Mouse (Mus musculus) limb, embryonic 15.5 days (tissue): ENCODE data around the gene Otx1. TPM values are rescaled to one million over a fixed set of nuclear protein-coding genes. Genes with fewer than 3 reads are reported as not detected.

ENCODE experiments used
- ATAC-seq: fragments of 200-750 bp; cut with Nextera tagmentation; 2 replicates; pipeline ENCODE4 v1.8.0; 2017; ENCODE audit warnings: low read depth, moderate TSS enrichment; ENCODE audit not compliant: insufficient number of reproducible peaks, low FRiP score, low TSS enrichment
- H3K27ac ChIP-seq: fragments of 300-500 bp; sonication (generic); 2 replicates; pipeline ENCODE4 v1.5.1; 2015; ENCODE audit warnings: moderate library complexity, mild to moderate bottlenecking, inconsistent platforms
- H3K27me3 ChIP-seq: fragments of 300-500 bp; sonication (generic); 2 replicates; pipeline ENCODE4 v1.6.1; 2015; ENCODE audit warnings: inconsistent platforms
- H3K36me3 ChIP-seq: fragments of 300-500 bp; sonication (generic); 2 replicates; pipeline ENCODE4 v1.6.1; 2015; ENCODE audit warnings: inconsistent platforms
- H3K4me1 ChIP-seq: fragments of 300-500 bp; sonication (generic); 2 replicates; pipeline ENCODE4 v1.6.1; 2015; ENCODE audit warnings: inconsistent platforms
- H3K4me2 ChIP-seq: fragments of 300-500 bp; sonication (generic); 2 replicates; pipeline ENCODE4 v1.6.1; 2015; ENCODE audit warnings: mild to moderate bottlenecking, inconsistent platforms
- H3K4me3 ChIP-seq: fragments of 300-500 bp; sonication (generic); 2 replicates; pipeline ENCODE4 v1.5.1; 2015; ENCODE audit warnings: mild to moderate bottlenecking, inconsistent platforms
- H3K9ac ChIP-seq: fragments of 300-500 bp; sonication (generic); 2 replicates; pipeline ENCODE4 v1.6.1; 2015; ENCODE audit warnings: inconsistent platforms
- H3K9me3 ChIP-seq: fragments of 300-500 bp; sonication (generic); 2 replicates; pipeline ENCODE4 v1.6.1; 2016; ENCODE audit warnings: inconsistent platforms
- WGBS: fragments of 180-500 bp; shearing (Covaris S2); methylation state at CpG from one replicate; pipeline ENCODE4 v1.1.7; 2015; 5-methylcytosine and 5-hydroxymethylcytosine counted together
- polyA plus RNA-seq: library from polyadenylated mRNA; unstranded; fragments of >200 nt; fragmentation: Nextera tagmentation; extraction: Ambion mirVana; gene quantifications from 2 replicates; pipeline ENCODE4 v1.2.1, GENCODE M21; 2015

Otx1 gene
- polyA plus RNA-seq, 1 experiment from 2014 or later, result 2.7 TPM

DNA sequence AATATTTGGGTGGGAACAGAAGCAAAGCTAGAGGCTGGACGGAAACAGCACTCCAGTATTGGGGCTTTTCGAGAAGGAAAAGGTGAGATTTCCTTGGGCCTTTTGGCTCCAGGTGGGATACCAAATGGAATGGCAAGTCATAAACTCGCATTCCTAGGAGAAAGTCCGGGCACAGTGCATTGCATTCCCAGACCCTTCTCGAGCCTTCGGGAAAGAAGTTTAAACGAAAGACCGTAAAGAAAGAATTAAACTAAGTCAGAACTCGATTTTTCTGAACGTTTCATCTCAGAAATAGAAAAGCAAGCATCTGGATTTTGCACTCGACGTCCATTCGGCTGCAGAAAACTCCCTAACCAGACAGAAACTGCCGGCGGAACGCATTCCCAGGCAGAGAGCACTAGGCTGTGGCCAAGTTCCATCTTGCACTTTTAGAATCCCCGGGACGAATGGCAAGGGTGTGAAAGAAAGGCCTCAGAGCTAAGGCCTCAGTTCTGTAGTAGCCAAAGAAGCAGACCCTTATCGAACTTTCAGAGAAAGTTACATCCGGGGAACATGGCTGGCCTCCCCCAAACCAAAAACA is 5.0 kb downstream of the Otx1 start:
- H3K9me3 ChIP-seq, result no peaks in the 10 kb centered on the region
- no peak overlapping the region for H3K9ac ChIP-seq
- 3% methylated on average over 20 of the region's 20 CpGs for WGBS
- no peak overlapping the region for H3K27ac ChIP-seq
- H3K4me3 ChIP-seq, result peak overlapping the region; percentile 30; the same call in 1 of the 2 replicates
- ATAC-seq, result no peak
- peaks cover 91% of the 10 kb centered on the region for H3K27me3 ChIP-seq
- peaks cover 50% of the 10 kb centered on the region for H3K4me1 ChIP-seq
- H3K4me2 ChIP-seq, result no peak overlapping the region
- H3K36me3 ChIP-seq, result no peaks in the 10 kb centered on the region

DNA sequence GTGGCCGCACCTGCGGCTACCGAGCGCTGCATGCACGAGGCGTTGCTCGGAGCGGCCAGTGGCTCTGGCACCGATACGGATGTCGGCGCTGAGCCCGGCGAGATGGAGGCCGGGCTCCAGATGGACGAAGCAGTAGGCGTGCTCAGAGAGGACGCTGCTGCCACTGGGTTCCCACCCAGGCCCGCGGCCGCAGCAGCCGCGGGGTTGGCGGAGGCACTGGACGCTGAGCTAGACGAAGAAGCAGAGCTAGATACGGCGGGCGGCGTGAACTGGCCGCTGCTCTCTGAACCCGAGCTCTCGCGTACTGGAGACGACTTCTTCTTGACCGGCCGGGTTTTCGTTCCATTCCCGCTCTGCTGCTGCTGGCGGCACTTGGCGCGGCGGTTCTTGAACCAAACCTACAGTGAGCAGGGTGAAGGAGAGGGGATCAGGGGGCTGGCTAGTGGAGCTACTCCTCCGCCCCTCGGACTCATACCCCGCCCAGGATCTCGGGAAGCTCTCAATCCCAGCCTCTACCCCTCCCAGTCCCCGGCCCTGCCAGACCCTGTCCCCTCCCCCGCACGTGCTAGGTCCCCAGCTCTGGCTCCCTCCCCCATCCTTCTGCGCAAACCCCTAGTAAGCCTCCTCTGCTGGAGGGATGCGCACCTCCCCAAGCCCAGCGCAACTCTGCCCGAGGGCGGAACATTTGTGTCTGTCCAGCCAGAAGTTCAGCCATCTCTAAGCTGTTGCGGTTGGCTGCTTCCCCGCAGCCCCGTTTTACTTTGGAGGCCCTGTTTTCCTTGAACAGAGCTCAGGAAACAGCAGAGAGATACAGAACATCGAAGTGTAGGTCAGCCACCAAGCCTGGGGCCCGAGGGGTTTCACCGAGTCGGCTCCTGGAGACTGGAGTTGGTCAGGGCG is 5.8 kb downstream of the Otx1 start:
- Histone ChIP-seq H3K27me3 (peaks cover 90% of the 10 kb centered on the region), H3K4me3 (peak overlapping the region; percentile 30), H3K9me3 (no peaks in the 10 kb centered on the region), H3K9ac (no peak overlapping the region), H3K36me3 (no peaks in the 10 kb centered on the region), H3K4me2 (peak overlapping the region; percentile 51), H3K4me1 (peaks cover 43% of the 10 kb centered on the region), H3K27ac (no peak overlapping the region)
- ATAC-seq, result no peak
- WGBS, result 4% methylated on average over 63 of the region's 63 CpGs

DNA sequence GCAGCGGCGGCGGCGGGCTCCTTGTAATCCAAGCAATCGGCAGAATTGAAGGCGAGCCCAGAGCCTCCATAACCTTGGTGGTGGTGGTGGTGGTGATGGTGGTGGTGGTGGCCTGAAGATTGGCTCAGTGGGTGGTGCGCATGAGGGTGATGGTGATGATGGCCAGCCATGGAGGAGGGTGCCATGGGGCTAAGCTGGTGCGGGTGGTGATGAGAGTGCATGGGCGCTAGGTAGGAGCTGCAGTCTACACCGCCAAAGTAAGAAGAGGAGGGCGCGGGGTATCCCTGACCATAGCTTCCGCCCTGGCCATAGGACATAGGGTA is 6.4 kb downstream of the Otx1 start:
- H3K27ac ChIP-seq, result no peak overlapping the region
- no peak for ATAC-seq
- H3K27me3 ChIP-seq, result peaks cover 87% of the 10 kb centered on the region
- H3K36me3 ChIP-seq, result no peaks in the 10 kb centered on the region
- peak overlapping the region; percentile 51 for H3K4me2 ChIP-seq
- peak overlapping the region; percentile 30 for H3K4me3 ChIP-seq
- WGBS, result 18% methylated on average over 13 of the region's 13 CpGs
- peaks cover 37% of the 10 kb centered on the region for H3K4me1 ChIP-seq
- no peaks in the 10 kb centered on the region for H3K9me3 ChIP-seq
- no peak overlapping the region for H3K9ac ChIP-seq

DNA sequence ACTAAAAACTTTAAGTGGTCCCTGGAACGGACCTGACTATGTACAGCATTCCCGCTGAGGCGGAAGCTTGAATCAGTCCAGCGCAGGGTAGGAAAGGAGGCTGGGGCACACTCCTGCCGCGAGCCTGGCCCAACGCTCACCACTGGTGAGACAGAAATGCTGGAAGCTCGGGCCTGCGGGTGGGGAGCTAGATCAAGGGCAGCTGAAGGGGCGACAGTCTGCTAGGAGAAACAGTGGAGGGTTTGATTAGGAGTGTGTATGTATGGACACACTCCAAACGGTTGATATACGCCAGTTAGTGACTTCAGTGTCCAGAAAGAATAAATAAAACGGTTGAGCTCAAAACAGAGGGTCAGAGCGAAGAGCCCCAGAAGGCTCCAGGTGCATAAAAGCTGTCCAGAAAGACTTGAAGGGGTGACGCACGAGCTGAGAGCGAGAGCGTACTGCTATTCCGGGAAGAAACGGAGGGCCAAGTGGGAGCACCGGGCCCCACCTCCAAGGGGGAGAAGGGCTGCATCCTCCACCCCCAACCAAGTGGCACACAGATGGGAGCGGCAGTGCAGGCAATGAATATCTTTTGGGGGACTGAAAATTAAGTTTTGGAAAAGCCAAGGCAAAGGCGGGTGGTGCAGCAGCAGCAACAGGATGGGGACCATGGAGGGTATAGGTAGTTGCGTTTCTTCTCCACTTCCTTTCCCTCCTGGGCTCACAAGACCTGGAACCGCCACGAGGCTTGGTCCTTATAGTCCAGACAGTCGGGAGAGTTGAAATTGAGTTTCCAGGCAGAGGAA is 7.0 kb downstream of the Otx1 start:
- Histone ChIP-seq H3K9me3 (no peaks in the 10 kb centered on the region), H3K36me3 (no peaks in the 10 kb centered on the region), H3K4me2 (peak overlapping the region; percentile 51; the same call in 1 of the 2 replicates), H3K4me1 (peaks cover 32% of the 10 kb centered on the region), H3K9ac (no peak overlapping the region), H3K27me3 (peaks cover 87% of the 10 kb centered on the region), H3K27ac (no peak overlapping the region), H3K4me3 (no peak overlapping the region; the same call in 1 of the 2 replicates)
- WGBS, result 8% methylated on average over 27 of the region's 27 CpGs
- ATAC-seq, result no peak

DNA sequence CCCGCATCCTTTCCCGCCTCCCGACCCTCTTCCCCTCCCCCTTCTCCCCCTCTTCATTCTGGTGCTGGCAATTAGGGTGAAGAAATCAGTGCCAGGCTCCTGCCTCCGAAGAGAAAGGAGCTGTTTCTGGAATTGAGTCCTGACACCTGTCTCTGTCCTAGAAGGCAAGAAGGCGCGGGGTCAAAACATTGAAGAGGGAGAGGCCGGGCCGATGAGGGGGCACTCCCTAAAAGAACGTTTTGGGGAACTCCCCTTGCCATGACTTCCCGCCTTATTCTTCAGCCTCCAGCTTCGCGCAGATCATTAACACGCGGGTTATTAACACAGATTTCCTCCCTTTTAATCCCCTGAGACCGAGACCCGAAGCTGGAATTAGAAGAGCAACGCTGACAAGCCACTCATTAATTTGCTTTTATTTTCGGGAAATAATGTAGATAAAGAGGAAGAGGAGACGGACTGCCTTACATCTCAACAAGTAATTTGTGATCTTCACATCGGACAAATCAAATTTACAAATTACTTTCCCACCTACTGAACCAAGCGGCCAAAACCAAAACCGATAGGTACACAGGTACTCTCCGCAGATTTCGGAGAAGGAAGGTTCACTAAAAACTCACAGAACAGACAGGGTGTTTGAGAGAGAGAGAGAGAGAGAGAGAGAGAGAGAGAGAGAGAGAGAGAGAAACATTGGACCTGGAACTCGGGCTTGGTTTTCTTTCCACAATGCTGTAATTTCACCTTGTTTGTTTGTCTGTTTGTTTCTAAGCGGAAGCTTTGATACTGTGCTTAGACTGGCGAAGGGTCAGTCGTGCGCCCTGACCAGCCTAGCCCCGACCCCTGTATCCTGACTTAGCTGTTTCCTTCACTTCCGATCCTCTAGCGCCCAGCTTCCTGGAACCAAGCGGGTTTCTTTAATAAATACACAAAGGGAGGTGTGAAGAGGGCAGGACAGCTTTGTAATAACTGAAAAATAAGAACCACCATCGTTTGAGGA is 8.0 kb downstream of the Otx1 start:
- ATAC-seq, result no peak
- no peaks in the 10 kb centered on the region for H3K9me3 ChIP-seq
- 10% methylated on average over 34 of the region's 34 CpGs for WGBS
- H3K36me3 ChIP-seq, result no peaks in the 10 kb centered on the region
- H3K9ac ChIP-seq, result no peak overlapping the region
- H3K27me3 ChIP-seq, result peaks cover 81% of the 10 kb centered on the region
- no peak overlapping the region for H3K4me2 ChIP-seq
- peaks cover 27% of the 10 kb centered on the region for H3K4me1 ChIP-seq
- no peak overlapping the region for H3K4me3 ChIP-seq
- no peak overlapping the region for H3K27ac ChIP-seq

DNA sequence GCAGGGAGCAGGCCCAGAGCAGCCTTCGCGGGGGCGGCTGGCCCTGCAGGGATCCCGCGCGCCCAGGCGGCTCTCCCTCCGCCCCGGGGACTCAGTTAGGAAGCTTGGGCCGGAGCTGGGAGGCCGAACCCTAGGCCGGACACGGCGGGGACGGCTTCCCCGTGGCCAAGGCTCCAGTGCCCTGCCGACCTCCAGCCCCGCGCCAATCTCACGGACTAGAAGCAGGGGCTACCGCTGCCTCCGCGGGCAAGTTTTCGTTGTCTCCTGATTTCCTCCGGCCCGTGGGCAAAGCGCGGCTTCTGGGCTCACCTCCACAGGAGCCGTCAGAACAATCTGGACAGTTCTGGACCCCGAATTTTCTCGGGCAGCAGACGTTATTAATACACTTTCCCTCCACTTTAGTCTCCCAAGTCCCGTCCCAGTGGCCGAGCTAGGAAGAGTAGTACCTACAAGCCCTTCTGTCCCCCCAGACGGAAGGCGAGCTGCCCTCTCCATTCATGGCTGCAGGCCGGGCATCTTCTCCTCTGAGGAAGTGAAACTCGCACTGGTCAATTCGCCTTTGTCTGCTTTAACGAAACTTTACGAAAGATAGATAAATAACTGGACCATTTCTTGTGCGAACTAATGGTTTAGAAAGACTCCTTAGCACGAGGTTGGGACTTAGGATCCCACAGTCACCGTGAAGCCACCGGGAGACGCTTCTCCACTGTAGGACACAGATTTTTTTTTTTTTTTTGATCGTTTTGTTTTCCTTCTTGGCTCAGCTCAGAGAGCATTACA is 8.9 kb downstream of the Otx1 start:
- ATAC-seq, result no peak
- peak overlapping the region; percentile 38 for H3K4me2 ChIP-seq
- no peak overlapping the region for H3K9ac ChIP-seq
- H3K36me3 ChIP-seq, result no peaks in the 10 kb centered on the region
- H3K27me3 ChIP-seq, result peaks cover 80% of the 10 kb centered on the region
- no peak overlapping the region for H3K27ac ChIP-seq
- peaks cover 27% of the 10 kb centered on the region for H3K4me1 ChIP-seq
- no peaks in the 10 kb centered on the region for H3K9me3 ChIP-seq
- peak overlapping the region; percentile 24 for H3K4me3 ChIP-seq
- WGBS, result 7% methylated on average over 47 of the region's 47 CpGs

DNA sequence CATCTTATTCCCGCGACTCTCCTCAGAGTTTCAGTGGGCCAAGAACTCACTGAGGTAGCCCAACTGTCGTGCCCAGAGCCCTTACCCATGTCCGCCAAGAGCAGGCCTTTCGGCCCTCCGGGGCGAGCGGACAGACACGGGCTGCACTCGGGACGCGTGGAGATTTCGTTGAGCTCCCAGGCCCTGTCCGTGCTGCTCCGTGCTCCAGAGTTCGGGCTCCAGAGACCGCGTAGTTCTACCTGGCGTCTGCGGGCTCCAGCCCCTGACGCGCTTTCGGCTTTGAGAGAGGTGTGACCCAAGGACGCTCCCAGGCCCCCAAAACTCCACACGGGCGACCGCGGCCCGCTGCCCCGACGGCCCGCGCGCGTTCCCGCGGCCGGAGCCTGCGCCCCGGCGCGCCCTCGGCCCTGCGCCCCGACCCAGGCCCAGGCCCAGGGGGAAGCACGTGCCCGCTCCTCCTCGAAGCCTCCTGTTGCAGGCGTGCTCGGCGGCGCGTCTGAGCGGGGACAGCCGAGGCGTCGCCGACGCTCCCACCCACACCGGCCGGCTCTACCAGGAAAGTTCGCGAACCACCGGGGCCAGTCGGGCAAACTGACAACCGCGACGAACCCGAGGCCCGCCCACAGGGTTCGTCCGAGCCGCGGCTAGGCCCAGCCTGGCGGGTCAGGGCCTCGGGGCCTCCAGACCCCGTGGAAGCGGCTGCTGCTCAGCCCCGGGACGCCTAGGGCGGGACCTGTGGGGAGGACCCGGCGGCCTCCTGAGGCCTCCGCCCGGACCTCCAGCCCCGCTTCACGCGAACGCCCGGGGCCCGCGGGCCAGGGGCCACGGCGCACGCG is 9.7 kb downstream of the Otx1 start:
- H3K4me3 ChIP-seq, result peak overlapping the region; percentile 24
- ATAC-seq, result 0 out of 2 replicates have a peak, but pooled peaks have one; percentile 31
- H3K27ac ChIP-seq, result no peak overlapping the region
- peak overlapping the region; percentile 38 for H3K4me2 ChIP-seq
- WGBS, result 3% methylated on average over 96 of the region's 96 CpGs
- no peaks in the 10 kb centered on the region for H3K36me3 ChIP-seq
- no peak overlapping the region for H3K9ac ChIP-seq
- peaks cover 77% of the 10 kb centered on the region for H3K27me3 ChIP-seq
- no peaks in the 10 kb centered on the region for H3K9me3 ChIP-seq
- peaks cover 27% of the 10 kb centered on the region for H3K4me1 ChIP-seq

DNA sequence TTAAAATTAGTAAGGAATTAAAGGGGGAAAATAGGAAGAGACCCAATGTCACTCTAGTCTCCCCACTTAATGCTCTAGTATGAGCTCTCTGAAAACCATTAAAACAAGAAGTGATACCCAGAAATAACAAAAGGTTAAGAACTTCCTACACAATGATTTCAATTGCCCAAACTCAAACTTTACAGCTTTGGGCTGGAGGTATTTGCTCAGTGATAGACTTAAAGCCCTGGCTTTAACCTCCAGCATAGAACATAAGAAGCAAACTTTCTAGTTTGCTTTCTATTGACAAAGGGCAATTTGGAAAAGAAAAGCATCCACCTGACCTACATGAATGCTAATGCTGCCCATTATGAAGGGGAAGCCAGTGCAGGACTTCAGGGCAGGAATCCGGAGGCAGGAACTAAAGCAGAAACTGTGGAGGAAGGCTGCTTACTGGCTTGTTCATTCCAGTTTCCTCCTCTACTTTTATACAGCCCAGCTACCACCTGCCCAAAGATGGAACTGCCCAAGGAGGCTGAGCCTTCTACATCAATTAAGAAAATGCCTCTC is 14.2 kb downstream of the Otx1 start:
- H3K4me1 ChIP-seq, result peaks cover 8% of the 10 kb centered on the region
- no peak overlapping the region for H3K4me2 ChIP-seq
- 69% methylated on average over 1 of the region's 1 CpGs for WGBS
- H3K36me3 ChIP-seq, result no peaks in the 10 kb centered on the region
- ATAC-seq, result no peak
- no peaks in the 10 kb centered on the region for H3K9me3 ChIP-seq
- H3K4me3 ChIP-seq, result no peak overlapping the region
- H3K27ac ChIP-seq, result no peak overlapping the region
- H3K27me3 ChIP-seq, result peaks cover 37% of the 10 kb centered on the region
- H3K9ac ChIP-seq, result no peak overlapping the region

DNA sequence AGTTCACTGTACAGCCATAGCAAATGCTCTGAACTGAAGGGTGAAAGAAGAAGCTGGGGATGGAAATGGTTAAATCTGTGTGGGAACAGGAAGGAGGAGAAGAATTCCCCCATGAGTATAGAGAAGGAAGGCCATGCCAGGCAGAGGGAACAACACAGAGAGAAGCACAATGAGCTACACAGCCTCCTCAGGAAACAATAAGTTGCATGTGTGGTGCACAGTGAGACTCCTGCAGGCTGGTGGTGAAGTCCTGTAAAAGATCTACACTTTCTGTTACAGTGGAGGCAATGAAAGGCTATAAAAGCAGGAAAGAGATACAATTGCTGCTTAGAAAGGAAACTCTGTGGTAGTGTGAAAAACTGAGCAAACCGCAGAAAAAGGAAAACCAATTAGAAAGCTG is 17.6 kb downstream of the Otx1 start:
- Histone ChIP-seq H3K27ac (no peak overlapping the region), H3K36me3 (no peaks in the 10 kb centered on the region), H3K4me1 (no peaks in the 10 kb centered on the region), H3K27me3 (peaks cover 17% of the 10 kb centered on the region), H3K4me2 (no peak overlapping the region), H3K4me3 (no peak overlapping the region), H3K9me3 (no peaks in the 10 kb centered on the region), H3K9ac (no peak overlapping the region)
- ATAC-seq, result no peak
- WGBS, result 22% methylated on average over 1 of the region's 1 CpGs

DNA sequence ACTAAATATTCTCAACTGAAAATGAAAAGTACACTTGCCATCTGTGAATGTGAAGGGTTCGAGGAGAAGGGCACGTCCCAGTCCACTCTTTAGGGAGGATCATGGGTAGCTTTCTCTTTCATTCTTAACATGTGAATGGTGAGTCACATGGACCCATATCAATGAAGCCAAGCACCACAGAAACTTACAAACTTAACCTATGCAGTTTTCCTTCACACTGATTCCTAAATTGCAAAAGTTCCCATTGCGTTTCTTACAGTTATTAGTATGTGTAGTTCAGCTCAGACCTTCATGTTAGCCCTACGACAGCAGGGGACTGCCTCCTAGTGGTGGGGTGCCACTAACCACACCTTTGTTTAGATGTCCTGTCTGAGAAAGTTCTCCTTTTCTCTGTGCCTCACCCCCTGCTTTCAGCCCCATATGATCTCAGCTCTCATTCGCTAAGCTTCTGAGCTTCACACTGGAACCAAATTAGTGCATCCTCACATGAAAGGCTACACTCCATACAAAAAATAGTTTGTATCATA is 28.6 kb downstream of the Otx1 start:
- WGBS, result 71% methylated on average over 5 of the region's 5 CpGs
- ATAC-seq, result no peak

More for the DNA sequence above, 28.6 kb downstream of the Otx1 start:
- Histone ChIP-seq H3K27ac (no peak overlapping the region), H3K9me3 (no peaks in the 10 kb centered on the region), H3K36me3 (no peaks in the 10 kb centered on the region), H3K4me3 (no peak overlapping the region), H3K4me2 (no peak overlapping the region), H3K27me3 (no peaks in the 10 kb centered on the region), H3K4me1 (no peaks in the 10 kb centered on the region), H3K9ac (no peak overlapping the region)
